Mouse (Mus musculus) intestine, embryonic 16.5 days (tissue): Measurements from ENCODE around the gene Cdc42se2. TPM values are rescaled to one million over a fixed set of nuclear protein-coding genes. Genes with fewer than 3 reads are reported as not detected.

Experiments used
- ATAC-seq: fragments of 200-750 bp; cut with Nextera tagmentation; 2 replicates; pipeline ENCODE4 v1.8.0; 2017; ENCODE audit warnings: moderate TSS enrichment, moderate library complexity
- H3K27ac ChIP-seq: fragments of 300-500 bp; sonication (generic); 2 replicates; pipeline ENCODE4 v1.5.1; 2014; ENCODE audit warnings: mild to moderate bottlenecking, low read length
- H3K27me3 ChIP-seq: fragments of 300-500 bp; sonication (generic); replicated peaks from 2 replicates; pipeline ENCODE4 v1.6.1; 2014; ENCODE audit warnings: low read length, control low read depth, mixed read lengths; ENCODE audit not compliant: control insufficient read depth, insufficient read depth
- H3K36me3 ChIP-seq: fragments of 300-500 bp; sonication (generic); 2 replicates; pipeline ENCODE4 v1.6.1; 2014; ENCODE audit warnings: low read length, control low read depth; ENCODE audit not compliant: control insufficient read depth, insufficient read depth
- H3K4me1 ChIP-seq: fragments of 300-500 bp; sonication (generic); 2 replicates; pipeline ENCODE4 v1.6.1; 2014; ENCODE audit warnings: low read length, control low read depth, mixed read lengths; ENCODE audit not compliant: control insufficient read depth, insufficient read depth
- H3K4me2 ChIP-seq: fragments of 300-500 bp; sonication (generic); 2 replicates; pipeline ENCODE4 v1.6.1; 2014; ENCODE audit warnings: low read depth, low read length, control low read depth
- H3K4me3 ChIP-seq: fragments of 300-500 bp; sonication (generic); 2 replicates; pipeline ENCODE4 v1.5.1; 2014; ENCODE audit warnings: mild to moderate bottlenecking, low read length
- H3K9ac ChIP-seq: fragments of 300-500 bp; sonication (generic); 2 replicates; pipeline ENCODE4 v1.6.1; 2014; ENCODE audit warnings: low read depth, low read length
- H3K9me3 ChIP-seq: fragments of 300-500 bp; sonication (generic); 2 replicates; pipeline ENCODE4 v1.6.1; 2016; ENCODE audit warnings: low read length, control low read depth; ENCODE audit not compliant: control insufficient read depth
- WGBS: fragments of 180-500 bp; shearing (Covaris S2); extraction: QIAGEN DNeasy Blood & Tissue Kit; methylation state at CpG from one replicate; pipeline ENCODE4 v1.1.7; 2014; 5-methylcytosine and 5-hydroxymethylcytosine counted together
- polyA plus RNA-seq: library from polyadenylated mRNA; unstranded; fragments of >200 nt; fragmentation: Nextera tagmentation; extraction: Ambion mirVana; gene quantifications from 2 replicates; pipeline ENCODE4 v1.2.1, GENCODE M21; 2015

Cdc42se2 gene
- polyA plus RNA-seq, 1 experiment from 2014 or later, result 70.0 TPM

DNA sequence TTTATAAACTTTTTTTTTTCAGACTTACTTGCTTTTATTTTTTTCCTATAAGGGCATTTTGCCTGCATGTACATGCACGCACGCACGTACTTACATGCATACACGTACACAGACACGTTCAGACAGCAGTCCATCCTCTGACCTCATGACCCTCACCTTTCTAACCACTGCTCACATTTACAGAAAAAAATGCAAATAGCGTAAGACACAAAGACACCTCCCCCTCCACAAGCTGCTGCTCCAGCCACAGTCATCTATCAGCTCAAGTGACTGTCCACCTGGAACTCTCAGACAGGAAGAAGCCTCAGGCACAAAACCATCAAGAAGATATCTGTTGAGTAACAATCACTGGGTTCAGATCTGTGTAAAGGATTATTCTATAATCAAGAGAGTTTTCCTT is 5.2 kb downstream of the Cdc42se2 start:
- Histone ChIP-seq H3K4me3 (no peak overlapping the region), H3K9me3 (no peaks in the 10 kb centered on the region), H3K4me2 (no peak overlapping the region), H3K9ac (no peak overlapping the region), H3K4me1 (peaks cover 17% of the 10 kb centered on the region), H3K36me3 (no peaks in the 10 kb centered on the region), H3K27me3 (no peaks in the 10 kb centered on the region), H3K27ac (no peak overlapping the region)
- 78% methylated on average over 6 of the region's 6 CpGs for WGBS
- no peak for ATAC-seq

DNA sequence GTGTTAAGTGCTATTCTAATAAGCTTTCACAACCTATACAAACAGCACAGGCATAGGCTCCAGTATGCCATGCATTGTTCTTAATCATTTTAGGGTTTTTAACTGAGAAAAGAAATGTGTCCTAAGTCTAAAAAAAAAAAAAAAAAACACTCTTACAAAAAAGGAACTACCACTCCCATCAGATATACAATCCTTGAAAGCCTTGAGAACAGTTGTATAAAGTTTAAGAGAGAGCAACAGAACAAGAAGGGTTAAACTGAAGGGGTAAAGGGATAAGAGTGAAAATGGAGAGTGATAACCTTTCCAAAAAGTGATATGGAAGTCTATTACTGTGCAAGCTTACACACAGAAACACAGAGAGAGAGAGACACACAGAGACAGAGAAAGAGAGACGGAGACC is 7.5 kb downstream of the Cdc42se2 start:
- peaks cover 17% of the 10 kb centered on the region for H3K4me1 ChIP-seq
- H3K4me2 ChIP-seq, result no peak overlapping the region
- no peak overlapping the region for H3K9ac ChIP-seq
- H3K27ac ChIP-seq, result no peak overlapping the region
- ATAC-seq, result no peak
- no peaks in the 10 kb centered on the region for H3K36me3 ChIP-seq
- H3K27me3 ChIP-seq, result no peaks in the 10 kb centered on the region
- no peak overlapping the region for H3K4me3 ChIP-seq
- 87% methylated on average over 1 of the region's 1 CpGs for WGBS
- H3K9me3 ChIP-seq, result no peaks in the 10 kb centered on the region

DNA sequence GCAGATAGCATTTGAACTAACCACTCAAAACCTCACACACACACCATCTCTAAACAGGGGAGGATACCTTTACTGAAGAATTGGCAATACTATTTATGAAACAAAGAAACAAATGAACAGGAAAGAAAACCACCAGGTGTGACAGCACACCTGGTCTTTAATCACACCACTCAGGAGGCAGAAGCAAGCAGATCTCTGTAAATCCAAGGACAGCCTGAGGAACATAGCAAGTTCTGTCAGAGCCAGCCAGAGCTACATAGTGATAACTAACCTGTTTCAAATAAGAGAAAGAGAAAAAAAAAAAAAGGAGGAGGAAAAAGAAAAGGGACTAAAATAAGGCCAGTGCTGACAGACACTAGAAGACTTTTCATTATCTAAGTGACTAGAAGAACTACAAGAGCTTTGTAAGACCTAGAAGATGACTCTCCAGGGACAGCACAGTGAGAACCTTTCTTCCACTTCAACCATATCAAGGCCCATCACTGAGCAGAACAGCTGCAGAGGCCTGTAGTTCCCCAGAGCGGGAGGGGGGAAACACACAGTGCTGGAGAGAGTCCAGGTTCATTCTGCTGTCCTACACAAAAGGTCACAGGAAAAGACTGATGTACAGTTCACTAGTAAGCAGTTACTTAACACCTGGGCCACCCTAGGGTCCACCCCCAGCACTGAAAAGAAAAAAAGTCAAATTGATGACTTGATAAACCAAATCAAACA is 9.2 kb downstream of the Cdc42se2 start:
- Histone ChIP-seq H3K4me3 (no peak overlapping the region), H3K27me3 (no peaks in the 10 kb centered on the region), H3K4me1 (peaks cover 21% of the 10 kb centered on the region), H3K4me2 (no peak overlapping the region), H3K27ac (no peak overlapping the region), H3K9me3 (no peaks in the 10 kb centered on the region), H3K9ac (no peak overlapping the region), H3K36me3 (no peaks in the 10 kb centered on the region)
- ATAC-seq, result no peak
- WGBS, result 69% methylated on average over 1 of the region's 1 CpGs

DNA sequence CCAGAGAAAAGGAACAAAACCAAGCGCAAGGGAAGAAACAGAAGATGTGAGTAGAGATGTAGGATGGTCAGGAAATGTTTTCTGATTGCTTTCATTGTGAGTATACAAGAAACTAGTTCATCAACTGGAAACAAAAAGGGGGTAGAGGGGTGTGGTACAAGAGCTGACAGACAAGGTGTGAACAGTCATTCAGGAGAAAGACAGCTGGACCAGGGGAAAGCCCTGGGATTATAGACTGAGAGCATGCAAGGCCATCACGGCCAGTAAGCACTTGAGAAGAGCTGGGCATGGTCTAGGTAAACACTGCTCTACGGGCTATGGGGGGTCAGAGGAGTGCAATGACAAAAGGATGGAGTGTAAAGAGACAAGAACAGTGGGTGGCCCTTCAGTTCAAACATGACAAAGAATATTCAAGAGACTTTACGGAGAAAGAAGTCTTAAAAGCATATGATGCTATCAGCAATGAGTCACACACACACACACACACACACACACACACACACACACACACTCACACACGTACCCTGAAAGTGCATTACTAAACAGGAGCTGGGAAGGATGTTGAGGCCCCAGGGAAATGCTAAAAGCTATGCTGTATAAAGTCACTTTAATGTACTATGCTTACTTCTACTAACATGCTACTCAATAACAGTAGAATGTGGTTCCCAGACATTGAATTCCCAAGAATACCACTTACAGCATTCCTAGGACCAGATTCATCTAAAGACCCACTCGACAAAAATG is 9.9 kb downstream of the Cdc42se2 start:
- H3K4me3 ChIP-seq, result no peak overlapping the region
- H3K4me1 ChIP-seq, result peaks cover 20% of the 10 kb centered on the region
- no peak overlapping the region for H3K4me2 ChIP-seq
- H3K27me3 ChIP-seq, result no peaks in the 10 kb centered on the region
- no peak overlapping the region for H3K27ac ChIP-seq
- H3K9ac ChIP-seq, result no peak overlapping the region
- H3K9me3 ChIP-seq, result no peaks in the 10 kb centered on the region
- no peaks in the 10 kb centered on the region for H3K36me3 ChIP-seq
- 64% methylated on average over 6 of the region's 6 CpGs for WGBS
- ATAC-seq, result no peak

DNA sequence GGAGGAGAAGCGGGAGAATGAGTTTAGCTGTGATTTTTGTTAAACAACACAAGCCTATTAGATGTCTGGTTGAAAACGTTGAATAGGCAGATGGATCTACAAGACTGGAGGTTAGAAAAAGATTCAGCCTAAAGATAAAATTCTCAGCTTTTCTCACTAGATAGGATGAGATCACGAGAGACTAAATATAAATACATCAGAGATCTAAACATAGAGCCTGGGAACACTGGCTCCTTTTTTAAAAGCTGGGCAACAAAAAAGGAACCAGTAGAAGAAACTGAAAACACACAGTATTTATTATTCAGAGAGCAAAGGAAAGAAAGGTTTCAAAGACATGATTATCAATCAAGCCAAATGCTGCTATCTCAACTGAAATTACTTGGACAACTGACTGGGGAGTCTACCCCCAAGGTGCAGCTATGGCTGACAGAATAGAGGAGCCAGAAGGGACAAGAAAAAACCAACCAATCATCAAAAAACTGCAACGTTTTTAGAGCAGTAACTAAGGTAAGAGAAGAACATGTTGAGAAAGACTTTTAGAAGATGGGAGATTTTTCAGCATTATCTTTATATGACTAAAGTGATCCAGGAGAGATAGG is 10.6 kb downstream of the Cdc42se2 start:
- WGBS, result 55% methylated on average over 4 of the region's 4 CpGs
- Histone ChIP-seq H3K9ac (no peak overlapping the region), H3K4me3 (no peak overlapping the region), H3K4me2 (no peak overlapping the region), H3K36me3 (no peaks in the 10 kb centered on the region), H3K4me1 (peaks cover 16% of the 10 kb centered on the region), H3K27me3 (no peaks in the 10 kb centered on the region), H3K9me3 (no peaks in the 10 kb centered on the region), H3K27ac (no peak overlapping the region)
- ATAC-seq, result no peak

DNA sequence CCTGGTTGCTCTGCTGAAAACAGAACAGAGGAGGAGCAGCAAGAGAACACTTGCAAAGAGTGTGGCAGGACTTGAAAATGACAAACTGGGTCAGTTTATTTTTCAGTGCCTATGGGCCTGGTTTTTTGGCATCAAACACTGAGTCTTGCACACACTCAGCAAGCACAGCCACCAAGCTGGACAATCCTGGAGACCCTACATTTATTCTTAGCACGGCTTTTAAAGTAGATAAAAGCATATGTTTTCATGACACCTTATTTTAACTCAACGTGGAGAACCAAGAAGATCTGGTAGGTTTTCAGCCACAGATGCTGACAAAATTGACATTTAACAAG is 11.1 kb downstream of the Cdc42se2 start:
- 76% methylated on average over 2 of the region's 2 CpGs for WGBS
- Histone ChIP-seq H3K9me3 (no peaks in the 10 kb centered on the region), H3K9ac (no peak overlapping the region), H3K4me2 (no peak overlapping the region), H3K36me3 (no peaks in the 10 kb centered on the region), H3K4me3 (no peak overlapping the region), H3K27ac (peak overlapping the region; percentile 67; the same call in 1 of the 2 replicates), H3K4me1 (peaks cover 16% of the 10 kb centered on the region), H3K27me3 (no peaks in the 10 kb centered on the region)
- no peak for ATAC-seq

DNA sequence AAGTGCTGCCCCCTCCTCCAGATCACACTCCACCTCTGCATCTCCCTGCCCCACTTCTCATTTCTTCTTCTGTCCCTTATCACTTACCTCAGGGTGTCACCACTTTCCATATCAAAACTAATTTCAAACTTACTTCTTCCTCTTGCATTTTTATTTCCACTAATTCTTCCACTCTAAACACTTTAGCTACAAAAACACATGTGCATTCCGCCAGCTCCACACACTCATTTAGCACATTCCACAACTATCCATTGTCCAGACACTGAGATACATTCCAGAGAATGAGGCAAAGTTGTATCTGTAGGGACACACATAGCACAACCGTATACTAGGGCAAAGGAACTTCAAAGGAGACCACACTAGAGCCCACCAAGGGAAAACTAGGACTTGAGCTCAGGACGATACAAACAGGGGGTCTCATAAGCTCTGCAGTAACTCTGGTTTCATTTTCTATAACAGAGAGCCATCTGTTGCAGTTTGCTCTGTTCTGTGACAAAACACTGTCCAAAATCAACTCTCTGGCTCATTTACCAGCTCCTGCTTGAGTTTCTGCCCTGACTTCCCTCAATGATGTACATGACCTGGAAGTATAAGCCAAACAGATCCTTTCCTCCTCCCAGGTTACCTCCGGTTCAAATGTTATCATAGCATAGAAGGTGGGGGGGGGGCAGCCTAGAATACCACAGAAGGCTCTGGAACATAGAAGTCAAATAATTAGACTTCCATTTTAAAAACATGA is 11.7 kb downstream of the Cdc42se2 start:
- Histone ChIP-seq H3K9ac (no peak overlapping the region), H3K4me3 (no peak overlapping the region), H3K9me3 (no peaks in the 10 kb centered on the region), H3K36me3 (no peaks in the 10 kb centered on the region), H3K27me3 (no peaks in the 10 kb centered on the region), H3K4me2 (no peak overlapping the region), H3K4me1 (peaks cover 16% of the 10 kb centered on the region), H3K27ac (peak overlapping the region; percentile 67; the same call in 1 of the 2 replicates)
- WGBS, result 56% methylated on average over 4 of the region's 4 CpGs
- no peak for ATAC-seq

DNA sequence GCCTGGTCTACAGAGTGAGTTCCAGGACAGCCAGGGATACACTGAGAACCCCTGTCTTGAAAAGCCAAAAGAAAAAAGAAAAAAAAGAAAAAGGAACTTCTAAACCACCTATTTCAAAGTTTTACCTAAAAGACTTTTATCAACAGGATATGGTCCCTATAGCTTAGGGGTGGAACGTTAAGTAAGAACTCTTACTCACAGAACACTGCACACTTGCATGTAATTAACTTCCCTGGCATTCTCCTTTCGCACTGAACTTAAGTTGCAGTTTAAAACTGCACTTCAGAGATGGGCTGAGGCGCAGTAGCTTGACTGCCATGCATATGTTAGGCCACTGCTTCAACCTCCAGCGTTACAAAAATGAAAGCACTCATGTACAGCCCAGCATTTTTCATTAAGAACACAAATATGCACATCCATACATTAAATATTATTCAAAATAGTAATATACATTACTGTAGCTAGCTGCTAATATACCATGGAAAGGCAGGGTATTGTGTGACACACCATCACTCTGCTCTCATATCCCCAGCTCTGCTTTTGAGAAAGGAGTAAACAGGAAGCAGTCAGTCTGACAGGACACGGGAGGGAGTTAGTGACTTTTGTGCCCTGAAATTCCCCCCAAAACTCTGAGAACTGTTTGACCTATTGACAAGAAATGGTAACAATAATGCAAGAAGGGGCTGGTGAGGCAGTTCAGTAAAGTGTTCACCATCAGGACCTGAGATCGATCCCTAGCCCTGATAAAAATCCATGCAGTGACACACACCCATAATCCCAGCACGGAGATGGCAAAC is 13.0 kb downstream of the Cdc42se2 start:
- no peak overlapping the region for H3K4me2 ChIP-seq
- H3K9ac ChIP-seq, result no peak overlapping the region
- H3K4me3 ChIP-seq, result no peak overlapping the region
- WGBS, result 64% methylated on average over 7 of the region's 7 CpGs
- no peaks in the 10 kb centered on the region for H3K36me3 ChIP-seq
- H3K27ac ChIP-seq, result no peak overlapping the region
- no peaks in the 10 kb centered on the region for H3K27me3 ChIP-seq
- H3K4me1 ChIP-seq, result peaks cover 16% of the 10 kb centered on the region
- no peaks in the 10 kb centered on the region for H3K9me3 ChIP-seq
- ATAC-seq, result no peak

DNA sequence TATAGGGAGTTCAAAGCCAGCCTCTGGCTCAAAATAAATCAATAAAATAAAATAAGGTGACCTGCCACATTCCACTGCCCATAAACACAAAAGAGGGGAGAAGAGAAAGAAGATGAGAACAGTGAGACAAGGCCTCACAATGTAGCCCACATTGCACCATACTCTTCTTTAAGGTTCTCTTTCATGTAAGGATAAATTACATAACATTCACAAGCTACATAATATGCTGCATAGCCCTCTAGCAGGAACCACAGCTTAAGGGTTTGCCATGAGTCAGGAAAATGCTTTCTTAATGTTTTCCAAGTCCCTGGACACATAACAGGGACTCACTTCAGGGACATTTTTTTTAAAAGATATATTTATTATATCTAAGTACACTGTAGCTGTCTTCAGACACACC is 15.9 kb downstream of the Cdc42se2 start:
- no peak for ATAC-seq
- Histone ChIP-seq H3K9ac (no peak overlapping the region), H3K4me3 (no peak overlapping the region), H3K27me3 (no peaks in the 10 kb centered on the region), H3K27ac (no peak overlapping the region), H3K36me3 (no peaks in the 10 kb centered on the region), H3K4me2 (no peak overlapping the region), H3K4me1 (peaks cover 11% of the 10 kb centered on the region), H3K9me3 (no peaks in the 10 kb centered on the region)
